Mouse (Mus musculus) heart, embryonic 12.5 days (tissue): ENCODE results near the gene Atg4a-ps. TPM values are rescaled to one million over a fixed set of nuclear protein-coding genes. Genes with fewer than 3 reads are reported as not detected.

Source experiments
- ATAC-seq: fragments of 200-750 bp; cut with Nextera tagmentation; 2 replicates; pipeline ENCODE4 v1.8.0; 2017; ENCODE audit warnings: moderate TSS enrichment, moderate library complexity; ENCODE audit not compliant: insufficient number of reproducible peaks, low FRiP score
- H3K27ac ChIP-seq: fragments of 300-500 bp; sonication (generic); 2 replicates; pipeline ENCODE4 v1.5.1; 2016; ENCODE audit warnings: mild to moderate bottlenecking, moderate library complexity; ENCODE audit not compliant: poor library complexity, severe bottlenecking
- H3K27me3 ChIP-seq: fragments of 300-500 bp; sonication (generic); replicated peaks from 2 replicates; pipeline ENCODE4 v1.6.1; 2016; ENCODE audit warnings: mild to moderate bottlenecking, moderate library complexity
- H3K36me3 ChIP-seq: fragments of 300-500 bp; sonication (generic); 2 replicates; pipeline ENCODE4 v1.6.1; 2016; ENCODE audit warnings: mild to moderate bottlenecking, moderate library complexity
- H3K4me1 ChIP-seq: fragments of 300-500 bp; sonication (generic); replicated peaks from 2 replicates; pipeline ENCODE4 v1.6.1; 2016; ENCODE audit warnings: mild to moderate bottlenecking
- H3K4me2 ChIP-seq: fragments of 300-500 bp; sonication (generic); 2 replicates; pipeline ENCODE4 v1.6.1; 2016; ENCODE audit warnings: mild to moderate bottlenecking, moderate library complexity
- H3K4me3 ChIP-seq: fragments of 300-500 bp; sonication (generic); 2 replicates; pipeline ENCODE4 v1.5.1; 2016; ENCODE audit warnings: mild to moderate bottlenecking
- H3K9ac ChIP-seq: fragments of 300-500 bp; sonication (generic); 2 replicates; pipeline ENCODE4 v1.6.1; 2016; ENCODE audit warnings: mild to moderate bottlenecking, moderate library complexity
- H3K9me3 ChIP-seq: fragments of 300-500 bp; sonication (generic); replicated peaks from 2 replicates; pipeline ENCODE4 v1.6.1; 2016; ENCODE audit warnings: mild to moderate bottlenecking, moderate library complexity
- WGBS: fragments of 180-500 bp; shearing (Covaris S2); methylation state at CpG from one replicate; pipeline ENCODE4 v1.1.7; 2016; 5-methylcytosine and 5-hydroxymethylcytosine counted together
- polyA plus RNA-seq: library from polyadenylated mRNA; unstranded; fragments of >200 nt; fragmentation: Nextera tagmentation; extraction: Ambion mirVana; gene quantifications from 2 replicates; pipeline ENCODE4 v1.2.1, GENCODE M21; 2016

Gene Atg4a-ps
- polyA plus RNA-seq, 1 experiment from 2014 or later = not detected

- Histone ChIP-seq H3K27me3 (no peaks in the 10 kb centered on the region; the same call in 1 of the 2 replicates), H3K4me1 (0 out of 2 replicates have a peak, but pooled peaks cover 7% of the 10 kb centered on the region), H3K9me3 (0 out of 2 replicates have a peak, but pooled peaks cover 3% of the 10 kb centered on the region), H3K36me3 (no peaks in the 10 kb centered on the region), H3K9ac (no peak overlapping the region), H3K4me3 (no peak overlapping the region), H3K4me2 (no peak overlapping the region), H3K27ac (no peak overlapping the region)
- WGBS = 82% methylated on average over 3 of the region's 3 CpGs
- no peak for ATAC-seq
Observed at GRCm38 (mm10) chr3:103627661-103628060, 18.2 kb downstream of the Atg4a-ps start.

GRCm38 (mm10) chr3:103626481-103626880 is 19.4 kb downstream of the Atg4a-ps start:
- Histone ChIP-seq H3K4me2 (no peak overlapping the region), H3K4me1 (0 out of 2 replicates have a peak, but pooled peaks cover 7% of the 10 kb centered on the region), H3K4me3 (no peak overlapping the region), H3K9ac (no peak overlapping the region), H3K9me3 (0 out of 2 replicates have a peak, but pooled peaks cover 3% of the 10 kb centered on the region), H3K27me3 (no peaks in the 10 kb centered on the region; the same call in 1 of the 2 replicates), H3K27ac (no peak overlapping the region), H3K36me3 (no peaks in the 10 kb centered on the region)
- WGBS = 83% methylated on average over 4 of the region's 4 CpGs
- ATAC-seq = no peak

GRCm38 (mm10) chr3:103625169-103625568 is 20.7 kb downstream of the Atg4a-ps start:
- WGBS = 83% methylated on average over 13 of the region's 13 CpGs
- no peaks in the 10 kb centered on the region; the same call in 1 of the 2 replicates for H3K27me3 ChIP-seq
- no peak overlapping the region for H3K4me2 ChIP-seq
- no peak for ATAC-seq
- 0 out of 2 replicates have a peak, but pooled peaks cover 7% of the 10 kb centered on the region for H3K4me1 ChIP-seq
- H3K27ac ChIP-seq = no peak overlapping the region
- no peak overlapping the region for H3K4me3 ChIP-seq
- no peaks in the 10 kb centered on the region for H3K36me3 ChIP-seq
- H3K9me3 ChIP-seq = 0 out of 2 replicates have a peak, but pooled peaks cover 3% of the 10 kb centered on the region
- H3K9ac ChIP-seq = no peak overlapping the region

GRCm38 (mm10) chr3:103624591-103625051 is 21.2 kb downstream of the Atg4a-ps start:
- no peaks in the 10 kb centered on the region for H3K36me3 ChIP-seq

GRCm38 (mm10) chr3:103623893-103624470 is 21.9 kb downstream of the Atg4a-ps start:
- Histone ChIP-seq H3K27ac (no peak overlapping the region), H3K36me3 (no peaks in the 10 kb centered on the region), H3K9ac (no peak overlapping the region), H3K4me1 (0 out of 2 replicates have a peak, but pooled peaks cover 7% of the 10 kb centered on the region), H3K4me2 (no peak overlapping the region), H3K4me3 (no peak overlapping the region), H3K9me3 (0 out of 2 replicates have a peak, but pooled peaks cover 3% of the 10 kb centered on the region), H3K27me3 (no peaks in the 10 kb centered on the region; the same call in 1 of the 2 replicates)
- no peak for ATAC-seq
- WGBS = 84% methylated on average over 10 of the region's 10 CpGs

More at GRCm38 (mm10) chr3:103624591-103625051, 21.2 kb downstream of the Atg4a-ps start:
- 0 out of 2 replicates have a peak, but pooled peaks cover 3% of the 10 kb centered on the region for H3K9me3 ChIP-seq
- WGBS = 43% methylated on average over 5 of the region's 5 CpGs
- H3K4me1 ChIP-seq = 0 out of 2 replicates have a peak, but pooled peaks cover 7% of the 10 kb centered on the region
- no peaks in the 10 kb centered on the region; the same call in 1 of the 2 replicates for H3K27me3 ChIP-seq
- no peak overlapping the region for H3K9ac ChIP-seq
- H3K4me3 ChIP-seq = no peak overlapping the region
- H3K27ac ChIP-seq = no peak overlapping the region
- no peak overlapping the region for H3K4me2 ChIP-seq
- ATAC-seq = no peak

- H3K27me3 ChIP-seq = peaks cover 8% of the 10 kb centered on the region; the same call in 1 of the 2 replicates
- H3K4me1 ChIP-seq = 0 out of 2 replicates have a peak, but pooled peaks cover 7% of the 10 kb centered on the region
- no peak overlapping the region for H3K9ac ChIP-seq
- H3K4me3 ChIP-seq = no peak overlapping the region
- WGBS = 62% methylated on average over 11 of the region's 11 CpGs
- no peaks in the 10 kb centered on the region for H3K36me3 ChIP-seq
- no peak overlapping the region for H3K27ac ChIP-seq
- no peak overlapping the region for H3K4me2 ChIP-seq
- H3K9me3 ChIP-seq = no peaks in the 10 kb centered on the region
- ATAC-seq = no peak
Observed at GRCm38 (mm10) chr3:103620101-103620500, 25.8 kb downstream of the Atg4a-ps start.

- Histone ChIP-seq H3K4me2 (no peak overlapping the region), H3K9ac (no peak overlapping the region), H3K27ac (no peak overlapping the region), H3K36me3 (no peaks in the 10 kb centered on the region), H3K27me3 (0 out of 2 replicates have a peak, but pooled peaks cover 16% of the 10 kb centered on the region), H3K4me3 (no peak overlapping the region), H3K4me1 (no peaks in the 10 kb centered on the region), H3K9me3 (no peaks in the 10 kb centered on the region)
- ATAC-seq = no peak
- WGBS = 19% methylated on average over 6 of the region's 6 CpGs
Observed at GRCm38 (mm10) chr3:103616981-103617380, 28.9 kb downstream of the Atg4a-ps start.

GRCm38 (mm10) chr3:103615621-103616020 is 30.2 kb downstream of the Atg4a-ps start:
- Histone ChIP-seq H3K27ac (no peak overlapping the region), H3K4me1 (no peaks in the 10 kb centered on the region), H3K9ac (no peak overlapping the region), H3K4me2 (no peak overlapping the region), H3K9me3 (no peaks in the 10 kb centered on the region), H3K36me3 (no peaks in the 10 kb centered on the region), H3K27me3 (0 out of 2 replicates have a peak, but pooled peaks cover 16% of the 10 kb centered on the region), H3K4me3 (no peak overlapping the region)
- no peak for ATAC-seq
- WGBS = 79% methylated on average over 4 of the region's 4 CpGs

GRCm38 (mm10) chr3:103612636-103613355 is 33.1 kb downstream of the Atg4a-ps start:
- no peak overlapping the region for H3K4me2 ChIP-seq
- no peak overlapping the region for H3K4me3 ChIP-seq
- no peak overlapping the region for H3K27ac ChIP-seq
- no peaks in the 10 kb centered on the region for H3K9me3 ChIP-seq
- no peak overlapping the region for H3K9ac ChIP-seq
- ATAC-seq = no peak
- no peaks in the 10 kb centered on the region for H3K36me3 ChIP-seq
- WGBS = 52% methylated on average over 9 of the region's 9 CpGs
- 0 out of 2 replicates have a peak, but pooled peaks cover 16% of the 10 kb centered on the region for H3K27me3 ChIP-seq
- no peaks in the 10 kb centered on the region for H3K4me1 ChIP-seq

GRCm38 (mm10) chr3:103610231-103610630 is 35.6 kb downstream of the Atg4a-ps start:
- H3K9ac ChIP-seq = no peak overlapping the region
- 0 out of 2 replicates have a peak, but pooled peaks cover 8% of the 10 kb centered on the region for H3K27me3 ChIP-seq
- H3K4me3 ChIP-seq = no peak overlapping the region
- H3K4me2 ChIP-seq = no peak overlapping the region
- no peak overlapping the region for H3K27ac ChIP-seq
- ATAC-seq = no peak
- H3K9me3 ChIP-seq = no peaks in the 10 kb centered on the region; the same call in 1 of the 2 replicates
- H3K4me1 ChIP-seq = no peaks in the 10 kb centered on the region
- no peaks in the 10 kb centered on the region for H3K36me3 ChIP-seq
- 79% methylated on average over 5 of the region's 5 CpGs for WGBS
